Mouse (Mus musculus) c-Kit-positive CD71-negative TER-119-negative erythroid progenitor cells, embryonic 14.5 days (primary cell): Measurements from ENCODE around the gene Klhl41.

Source experiments
- DNase-seq: peaks from one replicate; pipeline ENCODE4 v3.0.0-alpha.2; 2013; ENCODE audit warnings: low read depth

Gene Klhl41

GRCm38 (mm10) chr2:69683036-69683805 is 13.3 kb downstream of the Klhl41 start:
- DNase-seq = no peak

- DNase-seq = no peak
These were observed 14.6 kb downstream of the Klhl41 start for GRCm38 (mm10) chr2:69684488-69684887.

- DNase-seq = no peak
These were observed 20.3 kb downstream of the Klhl41 start for GRCm38 (mm10) chr2:69690214-69690613.

- DNase-seq = no peak
These were observed 20.9 kb downstream of the Klhl41 start for GRCm38 (mm10) chr2:69690843-69691242.

DNA sequence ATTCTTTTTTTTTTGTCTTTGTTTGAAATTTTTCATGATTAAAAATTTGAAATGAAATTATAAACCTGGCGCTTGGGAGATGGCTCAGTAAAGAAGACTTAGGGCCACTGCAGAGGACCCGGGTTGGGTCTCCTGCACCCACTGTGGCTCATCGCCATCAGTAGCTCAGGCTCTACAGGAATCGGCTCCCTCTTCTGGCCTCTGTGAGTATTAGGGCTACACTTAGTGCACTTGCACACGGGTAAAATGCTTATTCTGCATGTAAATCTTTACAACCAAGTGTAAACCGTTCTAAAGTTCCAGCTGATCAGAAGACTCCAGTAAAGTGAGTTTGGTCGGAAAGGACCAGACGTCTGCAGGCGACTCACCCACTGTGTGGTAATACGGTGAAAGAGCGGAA is 23.6 kb downstream of the Klhl41 start:
- no peak for DNase-seq

GRCm38 (mm10) chr2:69700446-69700845 is 30.5 kb downstream of the Klhl41 start:
- no peak for DNase-seq

DNA sequence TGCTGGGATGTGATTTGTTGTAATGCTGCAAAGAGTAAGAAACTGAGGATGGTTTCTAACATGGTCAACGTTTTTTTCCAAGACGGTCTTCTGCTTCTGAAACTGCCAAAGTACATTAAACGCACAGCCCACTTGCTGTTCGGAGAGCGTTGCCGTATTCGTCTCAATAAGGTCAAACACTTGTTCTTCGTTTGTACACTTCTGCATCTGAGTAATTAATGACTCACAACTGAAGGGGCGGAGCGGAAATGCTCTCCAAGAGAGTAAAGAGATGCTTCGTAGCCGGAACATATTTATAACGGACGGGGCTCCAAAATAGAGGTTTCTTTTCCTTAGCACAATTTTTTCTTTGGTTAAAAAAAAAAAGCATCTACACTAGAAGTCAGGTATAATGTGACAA is 42.3 kb downstream of the Klhl41 start:
- DNase-seq = no peak

DNA sequence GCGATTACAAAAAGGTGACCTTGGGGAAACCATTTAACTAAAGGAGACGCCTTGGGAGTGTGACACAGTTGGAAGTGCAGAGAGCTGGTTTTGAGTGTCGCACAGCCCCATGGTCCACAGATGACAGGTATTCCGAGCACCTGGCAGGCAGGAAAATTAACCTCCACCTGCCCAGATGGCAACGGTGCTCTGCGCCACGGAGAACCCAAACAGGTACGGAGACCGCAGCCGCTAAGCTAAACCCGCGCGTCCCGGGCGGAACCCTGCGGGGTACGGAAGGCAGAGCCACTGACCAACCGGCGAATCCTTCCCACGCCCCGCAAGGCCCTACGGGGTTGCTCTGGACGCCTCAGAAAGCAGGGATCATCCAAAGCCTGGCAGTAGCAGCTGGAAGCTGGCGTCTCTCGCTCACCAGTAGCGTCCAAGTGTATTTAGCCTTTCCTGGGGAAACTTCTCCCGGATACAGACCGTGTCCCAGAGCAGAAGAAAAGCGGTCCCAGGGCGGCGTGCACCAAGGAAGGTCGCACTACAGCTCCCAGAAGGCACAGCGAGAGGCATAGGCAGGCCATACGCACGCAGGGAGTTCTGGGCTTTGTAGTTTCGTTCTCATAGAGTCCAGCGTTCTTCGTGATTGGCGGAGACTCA is 43.2 kb downstream of the Klhl41 start, which contains the start of gene Fastkd1:
TSS of gene Fastkd1 (minus strand) at position 536 of the 645 bp plus-strand sequence.
- peak; percentile 78 for DNase-seq

DNA sequence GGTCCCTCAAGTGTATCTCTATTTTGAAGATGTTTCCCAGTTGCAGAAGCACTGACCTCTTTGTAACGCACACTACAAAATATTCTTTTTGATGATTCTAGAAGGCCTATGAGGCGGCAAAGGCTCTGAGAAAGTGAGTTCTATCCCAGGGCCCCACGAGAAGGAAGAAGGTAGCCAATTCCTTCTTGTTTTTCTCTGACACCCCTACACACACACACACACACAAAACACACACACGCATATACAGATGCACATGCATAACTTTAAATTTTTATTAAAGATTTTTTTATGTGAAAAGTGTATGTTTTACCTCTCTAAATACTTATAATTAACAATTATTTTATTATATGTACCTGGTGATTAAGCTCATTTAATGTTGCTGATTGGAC is 43.7 kb downstream of the Klhl41 start:
- DNase-seq = no peak

- DNase-seq = no peak
These were observed 44.2 kb downstream of the Klhl41 start for GRCm38 (mm10) chr2:69714126-69714525.

- DNase-seq = no peak
These were observed 46.6 kb downstream of the Klhl41 start for GRCm38 (mm10) chr2:69716483-69716882.

- no peak for DNase-seq
These were observed 49.2 kb downstream of the Klhl41 start for GRCm38 (mm10) chr2:69719121-69719520.

- no peak for DNase-seq
These were observed 52.3 kb downstream of the Klhl41 start, which contains the start of gene Ppig for GRCm38 (mm10) chr2:69722273-69722649. TSS of gene Ppig (plus strand) at chr2:69722545.

- peak; percentile 90 for DNase-seq
These were observed 53.0 kb downstream of the Klhl41 start for GRCm38 (mm10) chr2:69722650-69723518.

- no peak for DNase-seq
These were observed 53.6 kb downstream of the Klhl41 start for GRCm38 (mm10) chr2:69723519-69723825.
